Mouse (Mus musculus): ENCODE results near the gene Tet3.

Tet3 gene

DNA sequence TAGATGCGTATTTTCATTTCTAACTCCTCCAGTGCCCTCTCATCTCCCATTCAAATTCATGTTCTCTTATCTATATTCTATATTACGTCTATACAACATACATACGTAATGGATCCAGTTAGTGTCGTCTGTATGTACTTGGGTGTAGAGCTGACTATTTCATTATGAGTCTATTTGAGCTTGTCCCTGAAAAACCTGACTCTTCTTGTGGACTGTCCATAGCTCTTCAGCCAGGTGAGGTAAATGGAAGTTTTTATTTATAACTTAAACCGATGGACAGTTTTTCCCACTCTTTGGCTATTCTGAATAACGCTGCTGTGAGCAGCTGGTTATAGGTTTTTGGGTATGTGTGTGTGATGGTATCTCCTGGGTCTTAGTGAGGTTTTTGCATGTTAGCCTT is 132.1 kb downstream of the Tet3 start:
- no peak for DNase-seq (ENCODE audit: low read depth, low spot score)

DNA sequence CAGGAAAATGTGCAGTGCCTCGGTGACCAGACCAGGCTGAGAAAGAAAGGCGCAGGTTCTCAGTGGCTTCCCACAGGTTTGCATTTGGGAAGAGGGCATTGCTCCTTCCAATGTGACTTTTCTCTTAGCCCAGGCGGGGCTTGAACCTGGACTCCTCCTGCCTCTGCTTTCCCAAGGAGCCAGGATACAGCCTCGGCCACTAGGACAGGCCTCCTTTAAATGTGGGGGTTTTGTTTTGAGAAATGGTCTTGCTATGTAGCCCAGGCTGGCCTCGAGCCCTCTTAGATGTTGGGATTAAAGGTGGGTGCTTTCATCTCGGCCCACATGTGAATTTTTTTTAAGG is 132.5 kb downstream of the Tet3 start:
- DNase-seq (ENCODE audit: low read depth, low spot score), result no peak

DNA sequence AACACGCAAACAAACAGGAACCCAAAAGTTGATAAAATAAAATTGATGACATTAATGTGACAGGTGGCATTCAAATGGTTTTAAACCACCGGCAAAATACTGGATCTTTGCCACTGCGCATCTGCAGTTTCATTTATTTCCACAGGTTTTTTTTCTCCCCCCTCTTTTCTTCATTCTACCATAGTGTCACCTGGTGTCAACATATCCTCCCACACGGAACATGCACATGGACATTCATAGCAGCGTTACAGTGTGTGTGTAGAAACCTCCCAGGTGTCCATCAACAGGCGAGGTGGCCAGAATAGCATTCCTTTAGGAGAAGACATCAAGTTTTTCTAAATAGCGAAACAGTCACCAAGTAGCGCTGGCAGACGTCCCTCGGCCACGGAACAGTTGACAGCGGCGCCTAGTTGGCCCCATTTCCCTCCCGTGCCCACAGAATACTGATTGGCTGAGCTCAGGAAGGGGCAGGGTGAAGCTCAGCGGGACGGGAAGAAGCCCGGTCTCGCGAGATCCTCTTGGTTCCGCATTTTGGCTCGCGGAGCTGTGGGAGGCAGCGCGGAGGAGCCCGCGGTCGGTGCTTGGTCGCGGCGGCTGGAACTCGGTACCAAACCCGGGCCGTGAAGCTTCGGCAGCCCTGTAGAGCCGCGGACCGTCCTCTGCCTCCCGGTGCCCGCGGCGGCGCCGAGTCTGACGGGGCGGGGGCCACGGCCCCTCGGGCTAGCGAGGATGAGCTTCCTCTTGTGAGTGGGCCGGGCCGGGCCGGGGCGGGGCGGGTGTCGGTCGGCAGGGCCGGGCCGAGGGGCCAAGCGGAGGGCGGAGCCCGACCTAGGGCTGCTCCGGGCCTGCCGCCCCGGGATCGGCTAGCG is 133.1 kb downstream of the Tet3 start, which contains the start of the genes Mthfd2 and Mob1a:
Gene Mthfd2 (minus strand): TSS at position 384 of the 869 bp plus-strand sequence.
Gene Mob1a (plus strand): TSS at position 492 of the 869 bp plus-strand sequence.
- peak; percentile 96 for DNase-seq (ENCODE audit: low read depth, low spot score)

DNA sequence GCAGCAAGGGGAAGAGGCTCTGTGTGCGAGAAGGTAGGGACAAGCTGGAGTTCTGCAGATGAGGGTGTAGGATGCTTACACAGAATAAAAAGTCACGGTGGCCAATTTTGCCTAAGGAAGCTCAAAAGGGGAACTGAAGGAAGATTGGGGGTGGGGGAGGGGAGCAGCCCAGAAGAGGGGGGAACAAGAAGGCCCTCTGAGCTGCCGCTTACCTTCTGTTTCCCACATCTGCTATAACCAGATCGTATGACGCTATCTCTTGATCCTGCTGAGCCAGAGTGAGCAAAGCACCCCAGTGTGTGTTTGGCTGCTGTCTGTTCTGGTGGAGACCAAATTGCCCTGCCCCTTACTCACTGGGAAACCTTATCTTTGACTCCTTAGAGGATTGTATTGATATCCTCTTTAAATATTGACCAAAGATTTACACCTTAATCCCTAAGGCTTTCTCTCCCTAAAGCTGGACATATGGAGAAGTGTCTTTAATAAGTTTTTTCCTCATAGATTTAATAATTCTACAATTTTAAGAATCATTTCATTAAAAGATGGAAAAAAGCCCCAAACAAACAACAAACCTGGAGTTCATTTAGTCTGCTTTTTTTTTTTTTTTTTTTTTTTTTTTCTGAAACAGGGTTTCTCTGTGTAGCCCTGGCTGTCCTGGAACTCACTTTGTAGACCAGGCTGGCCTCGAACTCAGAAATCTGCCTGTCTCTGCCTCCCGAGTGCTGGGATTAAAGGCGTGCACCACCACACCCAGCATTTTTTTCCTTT is 135.0 kb downstream of the Tet3 start:
- no peak for DNase-seq (ENCODE audit: low read depth, low spot score)

DNA sequence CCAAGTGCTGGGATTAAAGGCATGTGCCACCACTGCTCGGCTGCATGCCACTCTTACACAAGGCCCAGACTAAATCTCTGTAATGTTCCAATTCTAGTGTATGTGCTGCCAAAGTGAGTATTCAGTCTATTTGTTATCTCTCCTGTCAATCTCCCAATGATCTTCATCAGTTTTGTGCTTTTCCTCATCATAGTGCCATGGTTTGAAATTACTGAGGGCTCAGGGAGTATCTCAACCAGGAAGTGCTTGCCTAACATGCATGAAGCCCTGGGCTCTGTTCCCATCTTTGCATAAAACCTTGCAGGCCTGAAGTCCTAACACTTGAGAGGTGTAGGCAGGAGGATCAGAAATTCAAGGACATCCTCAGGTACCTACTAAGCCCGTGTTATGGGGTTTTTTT is 136.1 kb downstream of the Tet3 start:
- DNase-seq (ENCODE audit: low read depth, low spot score), result no peak

DNA sequence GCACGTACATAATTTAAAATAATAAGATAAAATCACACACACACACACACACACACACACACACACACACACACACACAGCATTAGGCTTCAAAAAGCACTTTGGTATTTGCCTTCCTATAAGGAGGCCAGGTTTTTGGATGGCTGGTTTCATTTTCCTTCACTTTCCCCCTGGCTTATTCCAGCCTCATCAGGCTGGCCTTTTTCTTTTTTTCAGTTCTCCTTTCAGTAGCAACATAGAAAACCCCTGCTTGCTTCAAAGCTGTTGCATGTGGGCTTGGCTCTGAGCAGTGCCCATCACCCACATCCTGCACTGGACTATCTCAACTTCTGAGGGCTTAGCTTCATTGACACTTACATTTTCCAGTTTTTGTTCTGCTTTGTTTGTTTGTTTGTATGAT is 137.0 kb downstream of the Tet3 start:
- no peak for DNase-seq (ENCODE audit: low read depth, low spot score)

DNA sequence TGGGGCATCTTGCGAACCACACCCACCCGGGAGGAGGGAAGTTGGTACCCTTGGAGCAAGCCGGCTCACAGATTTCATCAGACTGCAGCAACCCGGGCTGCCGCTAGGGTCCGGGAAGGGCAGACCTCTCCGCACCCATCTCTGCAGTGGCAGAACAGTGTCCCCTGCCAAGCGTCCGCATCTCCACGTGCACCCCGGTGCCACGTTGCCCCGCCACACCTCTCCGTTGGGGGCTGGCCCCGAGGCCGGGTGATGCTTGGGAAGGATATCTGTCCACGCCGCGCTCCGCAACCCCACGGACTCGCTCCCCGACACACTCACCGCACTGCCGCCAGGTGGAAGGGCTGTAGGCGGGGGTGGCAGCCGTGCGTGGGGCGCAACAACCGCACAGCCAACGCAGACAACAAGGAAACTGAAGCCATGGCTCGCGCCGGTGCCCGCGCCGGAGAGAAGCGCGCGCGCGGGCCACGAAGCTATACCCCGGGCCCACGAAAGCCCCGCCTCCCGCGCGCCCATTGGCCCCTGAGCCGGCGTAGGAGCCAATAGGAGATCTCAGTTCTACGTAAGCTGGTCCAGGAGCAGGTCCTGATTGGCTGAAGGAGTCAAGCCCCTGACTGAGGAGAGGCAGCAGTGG is 141.7 kb downstream of the Tet3 start:
- peak; percentile 89 for DNase-seq (ENCODE audit: low read depth, low spot score)

DNA sequence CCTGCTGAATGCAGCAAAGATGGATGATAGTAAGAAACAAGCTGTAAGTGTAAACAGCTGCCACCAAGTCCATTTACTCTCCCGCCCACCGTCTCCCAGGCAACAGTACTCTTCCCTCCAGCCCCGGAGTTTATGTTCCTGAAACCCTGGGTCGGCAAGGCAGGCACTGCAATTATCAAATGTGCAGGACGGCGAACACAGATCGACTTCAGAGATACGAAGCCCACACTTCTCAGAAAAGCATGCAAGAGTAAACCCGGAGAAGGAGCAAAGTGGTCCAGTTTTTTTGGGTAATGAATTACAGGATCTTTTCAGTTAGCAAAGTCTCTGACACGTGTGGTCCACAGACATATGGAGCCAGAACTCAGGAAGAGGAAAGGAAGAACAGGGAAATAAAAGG is 142.9 kb downstream of the Tet3 start:
- peak; percentile 55 for DNase-seq (ENCODE audit: low read depth, low spot score)

DNA sequence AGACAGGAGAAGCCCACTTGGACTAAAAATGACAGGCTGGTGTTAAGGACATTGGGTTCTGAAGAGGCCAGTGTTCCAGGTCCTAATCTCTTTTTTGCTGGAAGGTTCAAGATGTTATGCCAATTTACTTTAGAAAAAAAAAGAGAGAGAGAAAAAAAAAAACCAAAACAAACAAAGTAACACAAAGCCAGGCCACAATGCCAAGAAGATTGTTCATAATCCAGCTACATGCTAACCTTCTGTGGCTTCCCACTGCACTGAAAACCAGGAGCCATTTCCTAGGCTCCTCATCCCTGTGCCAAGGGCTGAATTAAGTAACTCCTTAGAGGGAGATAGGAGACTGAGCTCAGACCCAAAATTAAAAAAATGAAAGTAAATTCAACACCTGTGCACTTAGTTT is 143.6 kb downstream of the Tet3 start:
- DNase-seq (ENCODE audit: low read depth, low spot score), result no peak

DNA sequence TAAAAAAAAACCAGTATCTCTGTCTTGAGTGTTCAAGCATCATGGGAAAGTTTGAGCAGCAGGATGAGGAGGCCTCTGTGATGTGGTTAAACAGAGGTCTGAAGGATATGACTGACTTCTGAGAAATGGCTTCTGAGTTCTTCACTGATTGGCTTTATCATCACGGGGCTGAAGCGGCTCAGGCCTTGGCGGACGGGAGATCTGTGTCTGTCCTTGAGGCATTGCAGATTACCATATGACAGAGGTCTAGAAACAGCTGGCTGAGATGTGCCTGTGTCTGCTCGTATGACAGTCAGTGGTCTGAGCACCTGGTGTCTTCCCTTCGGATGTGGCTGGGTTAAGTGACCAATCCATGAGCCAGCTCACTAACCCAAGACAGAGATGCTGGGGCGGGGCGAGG is 146.4 kb downstream of the Tet3 start:
- DNase-seq (ENCODE audit: low read depth, low spot score), result no peak
